Mouse (Mus musculus): Measurements from ENCODE around the gene Ppm1j. TPM values are rescaled to one million over a fixed set of nuclear protein-coding genes. Genes with fewer than 3 reads are reported as not detected.

Ppm1j gene
- total RNA-seq, 2 experiments from 2014 or later, result 0.54 to 1.2 TPM

GRCm38 (mm10) chr3:104781471-104781903 is 631 bp downstream of the Ppm1j start, which contains the start of gene Fam19a3:
Fam19a3 (minus strand) TSS chr3:104781840.
- intact Hi-C loops (cut with DNase I), result loop anchor here (2.0 kb wide), 1 partner anchor 67 kb away; no protein-coding TSS in a partner anchor
- no peak for DNase-seq (ENCODE audit: low spot score in 2 of 2)

- no peak for DNase-seq (ENCODE audit: low spot score in 2 of 2)
- intact Hi-C loops (cut with DNase I), result no loop called here
Measured at GRCm38 (mm10) chr3:104782061-104782681, 1.3 kb downstream of the Ppm1j start.

GRCm38 (mm10) chr3:104783971-104784500 is 3.2 kb downstream of the Ppm1j start:
- DNase-seq (ENCODE audit: low spot score in 2 of 2), result no peak
- intact Hi-C loops (cut with DNase I), result no loop called here

GRCm38 (mm10) chr3:104785284-104785683 is 4.4 kb downstream of the Ppm1j start:
- intact Hi-C loops (cut with DNase I), result loop anchor here (5.0 kb wide), 1 partner anchor 187 kb away; no protein-coding TSS in a partner anchor
- no peak for DNase-seq (ENCODE audit: low spot score in 2 of 2)

- no peak for DNase-seq (ENCODE audit: low spot score in 2 of 2)
- intact Hi-C loops (cut with DNase I), result loop anchor here (1.0 to 5.0 kb wide), 2 partner anchors 76 to 184 kb away; partner anchors contain the start of genes Capza1 and St7l
Measured at GRCm38 (mm10) chr3:104788075-104788474, 7.2 kb downstream of the Ppm1j start, which contains the start of gene Rhoc. Rhoc (plus strand) TSS chr3:104788375.

GRCm38 (mm10) chr3:104788561-104789311 is 7.9 kb downstream of the Ppm1j start:
- DNase-seq (ENCODE audit: low spot score in 2 of 2), result peak; percentile 50 to 56
- intact Hi-C loops (cut with DNase I), result loop anchor here (1.0 to 5.0 kb wide), 2 partner anchors 76 to 184 kb away; partner anchors contain the start of genes Capza1 and St7l

GRCm38 (mm10) chr3:104789312-104789605 is 8.4 kb downstream of the Ppm1j start:
- no peak for DNase-seq (ENCODE audit: low spot score in 2 of 2)
- intact Hi-C loops (cut with DNase I), result loop anchor here (5.0 kb wide), 1 partner anchor 183 kb away; no protein-coding TSS in a partner anchor

- intact Hi-C loops (cut with DNase I), result loop anchor here (5.0 kb wide), 2 partner anchors 182 to 267 kb away; no protein-coding TSS in a partner anchor
- DNase-seq (ENCODE audit: low spot score in 2 of 2), result peak; percentile 30 to 34
Measured at GRCm38 (mm10) chr3:104789822-104790221, 9.0 kb downstream of the Ppm1j start.

- peak; percentile 46 to 59 for DNase-seq (ENCODE audit: low spot score in 2 of 2)
- intact Hi-C loops (cut with DNase I), result loop anchor here (5.0 kb wide), 1 partner anchor 267 kb away; no protein-coding TSS in a partner anchor
Measured at GRCm38 (mm10) chr3:104790401-104790937, 9.6 kb downstream of the Ppm1j start.

- intact Hi-C loops (cut with DNase I), result loop anchor here (5.0 kb wide), 1 partner anchor 266 kb away; no protein-coding TSS in a partner anchor
- no peak for DNase-seq (ENCODE audit: low spot score in 2 of 2)
Measured at GRCm38 (mm10) chr3:104791017-104791416, 10.2 kb downstream of the Ppm1j start.

GRCm38 (mm10) chr3:104791671-104792070 is 10.8 kb downstream of the Ppm1j start:
- DNase-seq (ENCODE audit: low spot score in 2 of 2), result peak; percentile 35 to 39
- intact Hi-C loops (cut with DNase I), result loop anchor here (5.0 kb wide), 1 partner anchor 266 kb away; no protein-coding TSS in a partner anchor

GRCm38 (mm10) chr3:104792360-104793270 is 11.8 kb downstream of the Ppm1j start:
- intact Hi-C loops (cut with DNase I), result loop anchor here (5.0 kb wide), 1 partner anchor 265 kb away; no protein-coding TSS in a partner anchor
- no peak for DNase-seq (ENCODE audit: low spot score in 2 of 2)

- DNase-seq (ENCODE audit: low spot score in 2 of 2), result peak; percentile 58 to 71
- intact Hi-C loops (cut with DNase I), result loop anchor here (5.0 kb wide), 1 partner anchor 263 kb away; no protein-coding TSS in a partner anchor
Measured at GRCm38 (mm10) chr3:104793871-104794828, 13.3 kb downstream of the Ppm1j start.

- no peak for DNase-seq (ENCODE audit: low spot score in 2 of 2)
- intact Hi-C loops (cut with DNase I), result loop anchor here (5.0 kb wide), 1 partner anchor 262 kb away; no protein-coding TSS in a partner anchor
Measured at GRCm38 (mm10) chr3:104794953-104795470, 14.2 kb downstream of the Ppm1j start.

GRCm38 (mm10) chr3:104795661-104796340 is 14.9 kb downstream of the Ppm1j start:
- intact Hi-C loops (cut with DNase I), result no loop called here
- no peak for DNase-seq (ENCODE audit: low spot score in 2 of 2)

GRCm38 (mm10) chr3:104796430-104797082 is 15.7 kb downstream of the Ppm1j start:
- DNase-seq (ENCODE audit: low spot score in 2 of 2), result no peak
- intact Hi-C loops (cut with DNase I), result no loop called here

Data from left cerebral cortex, postnatal 36 days (tissue).